Mouse (Mus musculus) heart, embryonic 14.5 days (tissue): ENCODE measurements around the gene Nkrf. TPM values are rescaled to one million over a fixed set of nuclear protein-coding genes. Genes with fewer than 3 reads are reported as not detected.
A peak's percentile ranks its signal among the peaks of the same experiment; 100 is the strongest.

Source experiments
- ATAC-seq: fragments of 200-750 bp; cut with Nextera tagmentation; 2 replicates; pipeline ENCODE4 v1.8.0; 2017; ENCODE audit warnings: low read depth, moderate TSS enrichment; ENCODE audit not compliant: insufficient number of reproducible peaks, insufficient read depth, low FRiP score
- H3K27ac ChIP-seq, 2 experiments: fragments of 200-500 bp in 1 of 2; fragments of 300-500 bp in 1 of 2; sonication (generic) in 1 of 2; replicated peaks in 1 of 2; 2 replicates each; pipeline ENCODE4 v1.5.1; 2012 to 2014; ENCODE audit warnings: low read depth in 2 of 2, low read length in 2 of 2, control low read depth in 1 of 2, mild to moderate bottlenecking in 1 of 2, mixed read lengths in 1 of 2; ENCODE audit not compliant: control insufficient read depth in 1 of 2, insufficient read depth in 1 of 2
- H3K27me3 ChIP-seq: fragments of 300-500 bp; sonication (generic); 2 replicates; pipeline ENCODE4 v1.6.1; 2014; ENCODE audit warnings: mild to moderate bottlenecking, low read length, control low read depth; ENCODE audit not compliant: control insufficient read depth, insufficient read depth
- H3K36me3 ChIP-seq: fragments of 300-500 bp; sonication (generic); 2 replicates; pipeline ENCODE4 v1.6.1; 2014; ENCODE audit warnings: mild to moderate bottlenecking, control low read depth, low read length, mixed read lengths; ENCODE audit not compliant: control insufficient read depth, insufficient read depth
- H3K4me1 ChIP-seq, 2 experiments: fragments of 200-500 bp in 1 of 2; fragments of 300-500 bp in 1 of 2; sonication (generic) in 1 of 2; 2 replicates each; pipeline ENCODE4 v1.6.1; 2012 to 2014; ENCODE audit warnings: low read length in 2 of 2, control low read depth in 1 of 2, mixed read lengths in 1 of 2; ENCODE audit not compliant: control insufficient read depth in 2 of 2, insufficient read depth in 2 of 2
- H3K4me2 ChIP-seq: fragments of 300-500 bp; sonication (generic); 2 replicates; pipeline ENCODE4 v1.6.1; 2014; ENCODE audit warnings: mild to moderate bottlenecking, low read length
- H3K4me3 ChIP-seq, 2 experiments: fragments of 200-500 bp in 1 of 2; fragments of 300-500 bp in 1 of 2; sonication (generic) in 1 of 2; 2 replicates each; pipeline ENCODE4 v1.5.1; 2012 to 2014; ENCODE audit warnings: low read length in 2 of 2, mild to moderate bottlenecking in 2 of 2, control low read depth in 1 of 2, low read depth in 1 of 2, moderate library complexity in 1 of 2; ENCODE audit not compliant: control insufficient read depth in 1 of 2, insufficient read depth in 1 of 2
- H3K9ac ChIP-seq: fragments of 300-500 bp; sonication (generic); 2 replicates; pipeline ENCODE4 v1.6.1; 2014; ENCODE audit warnings: mild to moderate bottlenecking, low read length
- H3K9me3 ChIP-seq: fragments of 300-500 bp; sonication (generic); 2 replicates; pipeline ENCODE4 v1.6.1; 2016; ENCODE audit warnings: low read length, control low read depth; ENCODE audit not compliant: control insufficient read depth
- WGBS: fragments of 180-500 bp; shearing (Covaris S2); extraction: QIAGEN DNeasy Blood & Tissue Kit; methylation state at CpG from one replicate; pipeline ENCODE4 v1.1.7; 2014; 5-methylcytosine and 5-hydroxymethylcytosine counted together
- polyA plus RNA-seq: library from polyadenylated mRNA; unstranded; fragments of >200 nt; fragmentation: Nextera tagmentation; extraction: Ambion mirVana; gene quantifications from 2 replicates; pipeline ENCODE4 v1.2.1, GENCODE M21; 2014

Gene Nkrf
- polyA plus RNA-seq = 0.78 and 0.86 TPM in 2 replicates

- peaks cover 0 to 3% of the 10 kb centered on the region in 2 experiments; a peak in 1 of 4 replicates for H3K4me1 ChIP-seq
- H3K36me3 ChIP-seq = no peaks in the 10 kb centered on the region
- ATAC-seq = peak; percentile 46; the same call in 1 of the 2 replicates
- H3K27me3 ChIP-seq = no peaks in the 10 kb centered on the region
- H3K4me2 ChIP-seq = peak within 1 kb of the TSS; percentile 64
- H3K4me3 ChIP-seq = peak within 1 kb of the TSS; percentile 42 to 64
- peak within 1 kb of the TSS; percentile 71 for H3K9ac ChIP-seq
- peak within 1 kb of the TSS; percentile 67 to 72; a peak in 3 of 4 replicates for H3K27ac ChIP-seq
- 17% methylated on average over 35 of the region's 47 CpGs for WGBS
- H3K9me3 ChIP-seq = no peaks in the 10 kb centered on the region
Observed at GRCm38 (mm10) chrX:36902321-36903114, at the start of gene Nkrf. TSS of gene Nkrf (minus strand) at chrX:36902899.

GRCm38 (mm10) chrX:36941106-36941505 is 38.4 kb upstream of the Nkrf start:
- H3K27ac ChIP-seq = no peak overlapping the region
- no peaks in the 10 kb centered on the region for H3K9me3 ChIP-seq
- no peak overlapping the region for H3K4me3 ChIP-seq
- H3K9ac ChIP-seq = no peak overlapping the region
- peaks cover 25% of the 10 kb centered on the region for H3K36me3 ChIP-seq
- no peak for ATAC-seq
- no peaks in the 10 kb centered on the region for H3K27me3 ChIP-seq
- H3K4me2 ChIP-seq = no peak overlapping the region
- 73% methylated on average over 3 of the region's 3 CpGs for WGBS
- H3K4me1 ChIP-seq = no peaks in the 10 kb centered on the region

- Histone ChIP-seq H3K4me2 (no peak overlapping the region), H3K36me3 (peaks cover 25% of the 10 kb centered on the region), H3K27ac (no peak overlapping the region; a peak in 1 of 4 replicates), H3K27me3 (no peaks in the 10 kb centered on the region), H3K4me1 (no peaks in the 10 kb centered on the region), H3K9ac (no peak overlapping the region), H3K9me3 (no peaks in the 10 kb centered on the region), H3K4me3 (no peak overlapping the region)
- ATAC-seq = peak; percentile 43; the same call in 1 of the 2 replicates
- WGBS = 48% methylated on average over 4 of the region's 4 CpGs
Observed at GRCm38 (mm10) chrX:36939806-36940413, 37.2 kb upstream of the Nkrf start.

GRCm38 (mm10) chrX:36935326-36935966 is 32.7 kb upstream of the Nkrf start:
- H3K36me3 ChIP-seq = 0 out of 2 replicates have a peak, but pooled peaks cover 11% of the 10 kb centered on the region
- H3K9ac ChIP-seq = no peak overlapping the region
- no peak for ATAC-seq
- H3K27ac ChIP-seq = no peak overlapping the region
- 0 out of 4 replicates have a peak, but pooled peaks cover 0 to 4% of the 10 kb centered on the region in 2 experiments for H3K4me1 ChIP-seq
- H3K9me3 ChIP-seq = no peaks in the 10 kb centered on the region
- H3K4me2 ChIP-seq = no peak overlapping the region
- H3K4me3 ChIP-seq = no peak overlapping the region
- H3K27me3 ChIP-seq = no peaks in the 10 kb centered on the region
- 58% methylated on average over 7 of the region's 7 CpGs for WGBS

GRCm38 (mm10) chrX:36930574-36930973 is 27.9 kb upstream of the Nkrf start:
- H3K4me3 ChIP-seq = no peak overlapping the region
- H3K4me2 ChIP-seq = no peak overlapping the region
- H3K27me3 ChIP-seq = no peaks in the 10 kb centered on the region
- H3K9me3 ChIP-seq = no peaks in the 10 kb centered on the region
- no peak for ATAC-seq
- WGBS = 42% methylated on average over 1 of the region's 1 CpGs
- H3K27ac ChIP-seq = no peak overlapping the region
- H3K4me1 ChIP-seq = peaks cover 3 to 12% of the 10 kb centered on the region in 2 experiments; a peak in 3 of 4 replicates
- H3K36me3 ChIP-seq = peaks cover 30% of the 10 kb centered on the region
- H3K9ac ChIP-seq = no peak overlapping the region

GRCm38 (mm10) chrX:36929694-36930093 is 27.0 kb upstream of the Nkrf start:
- H3K4me1 ChIP-seq = peaks cover 3 to 12% of the 10 kb centered on the region in 2 experiments; a peak in 3 of 4 replicates
- H3K9ac ChIP-seq = no peak overlapping the region
- 57% methylated on average over 4 of the region's 4 CpGs for WGBS
- H3K4me3 ChIP-seq = no peak overlapping the region
- H3K27me3 ChIP-seq = no peaks in the 10 kb centered on the region
- H3K9me3 ChIP-seq = no peaks in the 10 kb centered on the region
- H3K27ac ChIP-seq = no peak overlapping the region
- ATAC-seq = no peak
- peaks cover 31% of the 10 kb centered on the region for H3K36me3 ChIP-seq
- H3K4me2 ChIP-seq = no peak overlapping the region

- Histone ChIP-seq H3K27me3 (no peaks in the 10 kb centered on the region), H3K4me3 (no peak overlapping the region), H3K36me3 (peaks cover 35% of the 10 kb centered on the region), H3K4me2 (no peak overlapping the region), H3K27ac (no peak overlapping the region), H3K4me1 (peaks cover 3 to 8% of the 10 kb centered on the region in 2 experiments; a peak in 3 of 4 replicates), H3K9ac (no peak overlapping the region), H3K9me3 (no peaks in the 10 kb centered on the region)
- ATAC-seq = no peak
- WGBS = 55% methylated on average over 4 of the region's 4 CpGs
Observed at GRCm38 (mm10) chrX:36928791-36929190, 26.1 kb upstream of the Nkrf start.
